Mouse (Mus musculus): ENCODE measurements around the gene Afmid.

GRCm38 (mm10) chr11:117836306-117836705 lies 10.6 kb downstream of the Afmid start:
- no peak for TF ChIP-seq CTCF (IDR thresholded peaks at IDR 0.05; ENCODE audit: low read depth)
- no peak for TF ChIP-seq EP300 (IDR thresholded peaks at IDR 0.05; ENCODE audit: low read depth)
